Mouse (Mus musculus) gonadal fat pad, adult 2 months (tissue): Measurements from ENCODE around the gene Pcsk2. TPM values are rescaled to one million over a fixed set of nuclear protein-coding genes. Genes with fewer than 3 reads are reported as not detected.

Experiments used
- DNase-seq: peaks from one replicate; pipeline ENCODE4 v3.0.0-alpha.2; 2012; ENCODE audit warnings: low read depth
- polyA plus RNA-seq: library from polyadenylated mRNA; depleted of rRNA; stranded (reverse); fragments of >200 nt; gene quantifications from 2 replicates; pipeline ENCODE4 v1.2.3, GENCODE M21; 2012

The Pcsk2 gene
- polyA plus RNA-seq, 1 experiment, result 0.45 TPM

GRCm38 (mm10) chr2:143644374-143644773, 98.4 kb downstream of the Pcsk2 start:
- no peak for DNase-seq

DNA sequence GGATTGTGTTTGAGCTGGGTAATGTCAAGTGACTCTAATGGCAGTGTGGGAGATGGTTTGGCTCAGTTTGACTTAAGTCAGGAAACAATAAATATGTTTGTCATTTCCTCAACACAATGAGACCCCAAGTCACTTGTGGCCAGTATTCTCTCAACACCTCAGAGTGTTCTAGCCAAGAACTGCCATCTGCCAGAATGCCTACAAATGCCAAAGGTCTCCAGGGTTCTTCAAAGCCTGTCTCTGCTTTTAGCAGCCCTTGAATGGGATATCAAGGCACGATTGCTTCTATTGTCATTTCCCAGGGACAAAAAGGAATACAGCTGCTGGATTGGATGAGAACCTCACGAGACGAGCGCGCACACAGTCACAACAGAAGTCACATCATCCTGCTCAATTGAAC, 100.0 kb downstream of the Pcsk2 start:
- no peak for DNase-seq

GRCm38 (mm10) chr2:143654621-143655020, 108.7 kb downstream of the Pcsk2 start:
- no peak for DNase-seq

GRCm38 (mm10) chr2:143656968-143657367, 111.0 kb downstream of the Pcsk2 start:
- no peak for DNase-seq

- DNase-seq, result no peak
These were observed 120.8 kb downstream of the Pcsk2 start for GRCm38 (mm10) chr2:143666785-143667184.

DNA sequence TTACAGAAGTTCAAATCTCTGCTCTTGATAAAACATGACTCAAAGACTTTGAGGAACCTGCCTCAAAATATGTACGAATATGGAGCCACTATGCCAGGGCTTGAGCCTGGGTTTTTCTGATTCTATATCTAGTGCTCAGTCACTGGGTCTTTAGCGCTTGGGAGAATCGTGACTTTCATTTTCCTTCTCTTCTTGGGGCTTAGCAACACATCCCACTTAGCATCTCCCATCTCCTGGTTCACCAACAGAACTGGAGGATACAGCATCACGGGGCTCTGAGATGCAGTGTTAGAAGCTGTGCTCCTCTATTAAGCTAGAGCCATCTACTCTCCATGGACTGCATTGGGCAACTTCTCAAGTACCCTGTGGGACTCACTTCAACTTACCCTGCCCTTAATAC, 131.9 kb downstream of the Pcsk2 start:
- DNase-seq, result no peak

- no peak for DNase-seq
These were observed 133.6 kb downstream of the Pcsk2 start for GRCm38 (mm10) chr2:143679513-143679912.

DNA sequence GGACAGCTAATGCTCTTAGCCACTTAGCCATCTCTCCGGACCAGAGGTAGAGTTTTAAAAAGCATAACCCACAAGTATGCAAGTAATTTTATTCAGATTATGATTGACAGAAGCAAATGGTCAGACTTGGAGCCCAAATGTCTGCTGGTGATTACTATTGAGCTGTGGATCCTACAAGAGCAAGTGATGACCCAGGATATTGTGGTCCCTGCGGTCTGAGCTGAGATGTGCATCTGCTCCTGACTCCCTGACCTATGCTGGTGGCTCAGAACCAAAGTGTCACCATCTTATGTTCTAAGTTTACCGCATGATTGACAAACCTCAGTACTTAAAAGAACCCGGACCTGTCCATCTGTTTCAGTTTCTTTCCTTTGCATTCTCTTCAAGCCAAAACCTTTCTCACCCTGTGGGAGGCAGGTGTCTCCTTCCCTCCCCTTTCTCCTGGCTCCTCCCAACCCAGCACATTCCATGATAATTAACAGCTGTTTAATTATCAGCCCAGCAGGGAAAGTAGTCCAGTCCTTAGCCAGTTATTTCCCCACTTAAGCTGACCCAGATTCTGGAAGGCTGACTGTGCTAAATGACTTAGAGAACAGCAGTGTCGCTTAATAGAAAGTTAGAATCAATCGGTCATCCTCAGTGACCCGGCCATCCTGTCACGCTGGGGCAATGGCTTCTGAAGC, 136.1 kb downstream of the Pcsk2 start:
- no peak for DNase-seq

GRCm38 (mm10) chr2:143683513-143683912, 137.6 kb downstream of the Pcsk2 start:
- no peak for DNase-seq

DNA sequence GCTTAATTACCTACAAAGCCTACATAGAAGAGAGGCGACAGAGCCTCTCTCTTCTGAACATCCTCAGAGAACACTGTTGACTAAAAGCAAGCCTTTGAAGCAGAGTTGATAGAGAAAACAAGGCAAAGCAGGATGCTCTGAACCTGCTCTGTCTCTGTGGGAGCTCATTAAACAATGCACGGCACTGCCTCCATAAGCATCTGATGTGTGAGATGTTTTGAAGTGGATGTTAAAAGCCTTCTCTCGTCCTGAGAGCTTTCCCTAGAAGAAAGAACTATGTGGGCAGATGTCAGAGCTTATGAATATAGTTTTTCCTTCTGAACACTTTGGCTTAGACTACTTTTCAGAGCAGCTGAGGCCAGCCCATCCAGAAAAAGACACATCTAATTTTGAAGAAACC, 145.3 kb downstream of the Pcsk2 start:
- no peak for DNase-seq

DNA sequence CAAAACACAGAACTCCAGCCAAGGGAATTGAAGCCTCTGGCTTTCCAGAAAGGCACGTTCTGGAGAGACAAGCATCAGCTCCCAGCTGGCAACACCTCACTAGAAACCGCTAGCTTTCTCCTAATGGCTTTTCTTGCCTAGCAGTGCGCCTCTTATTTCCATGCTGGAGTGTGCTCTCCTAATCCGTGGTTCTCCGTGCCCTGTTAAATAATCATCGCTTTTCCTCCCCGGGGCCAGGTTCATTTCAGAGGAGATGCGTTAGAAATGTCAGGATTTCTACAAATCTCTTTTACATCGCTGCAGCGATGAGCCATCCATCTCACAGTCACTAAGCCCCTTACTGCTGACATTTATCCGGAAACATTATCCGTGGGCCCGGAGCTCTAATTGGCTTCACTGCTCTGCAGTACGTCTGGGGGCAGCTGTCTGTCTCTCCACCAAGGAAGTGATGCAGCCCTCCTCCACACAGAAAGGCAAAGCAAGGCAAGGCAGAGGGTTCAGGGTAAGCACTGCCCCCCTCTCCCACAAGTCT, 150.1 kb downstream of the Pcsk2 start:
- DNase-seq, result no peak

GRCm38 (mm10) chr2:143696704-143697103, 150.7 kb downstream of the Pcsk2 start:
- no peak for DNase-seq

DNA sequence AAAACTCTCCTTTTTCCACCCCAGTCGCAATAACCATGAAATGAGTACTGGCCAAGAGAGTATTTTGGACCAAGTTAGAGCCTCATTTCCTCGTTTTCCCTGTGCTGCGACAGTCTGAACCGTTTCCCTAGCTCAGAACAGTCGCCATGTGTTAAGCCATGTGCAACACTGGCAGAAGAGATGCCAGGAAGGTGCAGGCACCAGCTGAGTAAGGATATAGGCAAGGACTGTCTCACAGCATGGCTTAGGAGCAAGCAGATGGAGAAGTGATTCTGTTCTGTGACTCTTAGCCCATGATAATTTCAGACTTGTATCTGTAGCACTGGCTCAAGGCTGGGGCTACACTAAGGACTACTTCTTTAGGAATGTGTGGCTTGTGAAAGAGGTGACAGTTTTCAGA, 155.2 kb downstream of the Pcsk2 start:
- DNase-seq, result no peak

- no peak for DNase-seq
These were observed 157.0 kb downstream of the Pcsk2 start for GRCm38 (mm10) chr2:143702931-143703344.

DNA sequence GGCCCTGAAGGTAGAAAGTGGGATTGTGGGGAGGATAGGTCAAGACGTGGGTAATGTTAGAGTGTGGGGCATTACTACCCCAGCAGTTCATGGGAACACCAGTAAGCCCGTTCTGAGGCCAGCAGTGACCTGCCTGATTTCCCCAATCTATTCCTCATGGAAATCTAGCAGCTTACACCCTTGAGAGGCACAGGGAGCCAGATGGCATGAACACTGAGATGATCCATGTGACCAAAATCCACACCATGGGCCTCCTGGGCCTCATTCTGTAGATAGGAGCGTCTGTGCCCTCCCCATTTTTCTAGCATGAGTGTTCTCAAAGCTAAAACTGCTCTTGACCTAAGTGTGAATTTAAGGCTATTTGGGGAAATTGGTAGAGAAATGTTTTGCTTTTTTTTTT, 162.2 kb downstream of the Pcsk2 start:
- DNase-seq, result no peak

DNA sequence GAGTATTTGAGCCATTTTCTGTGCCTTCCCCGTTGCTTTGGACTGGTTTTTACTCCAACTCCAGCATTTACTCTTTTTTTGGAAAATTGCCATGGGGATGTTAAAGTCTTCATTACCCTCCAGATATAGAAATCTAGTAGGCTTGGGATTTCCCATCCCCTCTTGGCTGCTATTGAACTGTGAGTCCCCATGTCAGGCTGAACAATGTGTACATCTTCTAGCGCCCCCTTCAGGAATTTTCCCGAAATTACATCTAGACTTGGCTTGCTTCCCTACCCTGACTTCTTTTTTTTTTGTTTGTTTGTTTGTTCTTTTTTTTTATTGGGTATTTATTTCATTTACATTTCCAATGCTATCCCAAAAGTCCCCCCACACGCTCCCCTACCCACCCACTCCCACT, 163.3 kb downstream of the Pcsk2 start:
- DNase-seq, result no peak

DNA sequence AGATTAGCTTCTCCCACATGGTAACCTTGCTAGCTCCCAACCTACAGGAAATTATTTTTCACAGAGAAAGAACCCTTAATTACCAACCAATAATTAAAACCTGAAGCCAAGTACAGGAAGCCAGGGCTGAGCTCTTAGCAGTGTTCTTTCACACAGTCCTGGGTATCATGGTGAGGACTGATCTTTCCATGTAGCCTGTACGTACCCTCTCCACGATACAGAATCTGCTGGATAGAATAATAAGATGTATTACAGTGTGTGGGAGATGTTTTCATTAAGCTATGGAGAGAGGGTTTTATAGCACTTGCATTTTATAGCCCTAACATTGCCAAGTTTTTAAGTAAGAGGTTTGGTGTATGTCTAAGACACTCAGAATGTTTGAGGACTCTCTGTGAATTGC, 164.0 kb downstream of the Pcsk2 start:
- no peak for DNase-seq

GRCm38 (mm10) chr2:143711886-143712285, 165.9 kb downstream of the Pcsk2 start:
- DNase-seq, result no peak

- DNase-seq, result no peak
These were observed 166.9 kb downstream of the Pcsk2 start for GRCm38 (mm10) chr2:143712901-143713300.

- DNase-seq, result no peak
These were observed 167.9 kb downstream of the Pcsk2 start for GRCm38 (mm10) chr2:143713902-143714301.

- no peak for DNase-seq
These were observed 169.2 kb downstream of the Pcsk2 start for GRCm38 (mm10) chr2:143715110-143715509.

DNA sequence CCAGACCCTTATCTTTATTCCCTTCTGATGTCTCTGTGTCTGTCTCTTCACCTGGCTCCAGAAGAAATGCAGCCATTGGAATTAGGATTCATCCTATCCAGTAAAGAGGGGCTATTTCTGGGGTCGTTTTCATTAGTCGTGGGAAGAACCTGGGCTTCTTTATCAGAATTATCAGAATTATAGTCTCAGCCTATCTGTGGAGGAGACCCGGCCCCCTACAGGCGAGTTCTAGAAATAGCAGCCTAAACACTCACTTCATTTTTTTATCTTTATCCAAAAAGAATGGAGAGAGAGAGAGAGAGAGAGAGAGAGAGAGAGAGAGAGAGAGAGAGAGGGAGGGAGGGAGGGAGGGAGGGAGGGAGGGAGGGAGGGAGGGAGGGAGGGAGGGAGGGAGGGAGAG, 177.3 kb downstream of the Pcsk2 start:
- DNase-seq, result no peak

- DNase-seq, result no peak
These were observed 178.1 kb downstream of the Pcsk2 start for GRCm38 (mm10) chr2:143724101-143724500.

DNA sequence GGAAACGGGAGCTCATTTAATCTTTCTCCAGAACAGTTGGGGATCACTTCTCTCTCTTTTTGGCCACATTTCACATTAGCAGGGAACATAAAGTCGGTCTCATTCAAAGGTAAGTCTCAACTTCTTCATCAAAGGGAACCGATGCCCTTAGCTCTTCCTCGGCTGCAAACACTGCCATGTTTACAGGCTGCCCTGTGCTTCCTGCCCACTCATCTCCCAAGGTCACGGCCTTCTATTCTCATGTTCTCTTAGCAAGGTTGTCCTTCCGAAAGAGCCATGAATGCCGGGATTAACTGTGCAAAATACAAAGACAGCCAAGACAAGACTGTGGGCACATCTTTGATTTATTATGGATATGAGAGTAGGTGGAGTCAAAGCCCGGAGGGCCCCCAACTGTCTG, 178.8 kb downstream of the Pcsk2 start:
- DNase-seq, result no peak
